Comparison of ENCODE assay signal across 8 mouse cellular contexts in the genomic region with DNA sequence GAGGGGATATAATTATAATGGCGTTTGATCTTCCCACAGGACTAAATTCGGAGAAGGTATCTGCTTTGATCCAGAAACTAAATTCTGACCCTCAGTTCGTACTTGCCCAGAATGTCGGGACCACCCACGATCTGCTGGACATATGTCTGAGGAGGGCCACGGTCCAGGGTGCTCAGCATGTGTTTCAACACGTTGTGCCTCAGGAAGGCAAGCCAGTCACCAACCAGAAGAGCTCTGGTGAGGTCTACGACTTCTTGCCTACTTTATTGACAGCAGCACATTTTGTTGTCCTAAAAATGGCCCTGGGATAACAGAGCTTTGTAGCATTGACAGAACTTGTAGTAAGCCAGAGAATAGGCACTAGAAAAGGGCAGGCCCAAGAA. TPM values are rescaled to one million over a fixed set of nuclear protein-coding genes. Genes with fewer than 3 reads are reported as not detected.
DNase-seq lines count a peak whose midpoint lies in the region; ATAC-seq and TF ChIP-seq lines count a peak whose summit lies in the region.

No protein-coding gene starts in this region.

- peak overlapping the region; percentile 83 for H3K9ac ChIP-seq in kidney, embryonic 16.5 days (replicated peaks; ENCODE audit: low read length)
- peak overlapping the region; percentile 93 for H3K9ac ChIP-seq in ES-E14 (ENCODE audit: insufficient read depth, low read depth, low read length, poor library complexity, severe bottlenecking)
- H3K9ac ChIP-seq in hindbrain, embryonic 13.5 days = peak overlapping the region; percentile 85

- H3K4me1 ChIP-seq in kidney, embryonic 16.5 days (ENCODE audit: insufficient read depth, low read length) = peaks cover 15% of the 10 kb centered on the region
- H3K4me1 ChIP-seq in ES-E14 (ENCODE audit: control insufficient read depth in 2 of 2, insufficient read depth in 2 of 2, low read length in 2 of 2, poor library complexity in 1 of 2) = no peaks in the 10 kb centered on the region; a peak in 1 of 4 replicates
- H3K4me1 ChIP-seq in hindbrain, embryonic 13.5 days (replicated peaks) = peaks cover 14% of the 10 kb centered on the region

- no peaks in the 10 kb centered on the region for H3K9me3 ChIP-seq in kidney, embryonic 16.5 days (ENCODE audit: low read length)
- H3K9me3 ChIP-seq in ES-E14 (ENCODE audit: control insufficient read depth, insufficient read depth, low read depth, low read length) = no peaks in the 10 kb centered on the region
- no peaks in the 10 kb centered on the region for H3K9me3 ChIP-seq in hindbrain, embryonic 13.5 days

- peak overlapping the region; percentile 96 for H3K4me3 ChIP-seq in kidney, embryonic 16.5 days (ENCODE audit: low read length)
- H3K4me3 ChIP-seq in ES-E14 (ENCODE audit: insufficient read depth in 1 of 2, low read depth in 1 of 2, low read length in 2 of 2, poor library complexity in 1 of 2, severe bottlenecking in 1 of 2) = peak overlapping the region; percentile 80 to 88
- H3K4me3 ChIP-seq in hindbrain, embryonic 13.5 days = peak overlapping the region; percentile 73

- peaks cover 5% of the 10 kb centered on the region for H3K36me3 ChIP-seq in kidney, embryonic 16.5 days (ENCODE audit: insufficient read depth, low read length)
- H3K36me3 ChIP-seq in ES-E14 (ENCODE audit: control insufficient read depth, insufficient read depth, low read length, poor library complexity, severe bottlenecking) = peaks cover 2% of the 10 kb centered on the region
- peaks cover 9% of the 10 kb centered on the region for H3K36me3 ChIP-seq in hindbrain, embryonic 13.5 days

- ATAC-seq in kidney, embryonic 16.5 days (ENCODE audit: low FRiP score, low TSS enrichment) = peak; percentile 40; the same call in 1 of the 2 replicates
- ATAC-seq in hindbrain, embryonic 13.5 days (ENCODE audit: low FRiP score) = peak; percentile 13; the same call in 1 of the 2 replicates

- in situ Hi-C loops in ES-E14 (cut with MboI; ENCODE audit: low sequenced_read_pairs in 2 of 2, unreplicated experiment in 2 of 2) = no loop called here

- no peaks in the 10 kb centered on the region for H3K27me3 ChIP-seq in kidney, embryonic 16.5 days (ENCODE audit: insufficient read depth, low read length)
- H3K27me3 ChIP-seq in hindbrain, embryonic 13.5 days = no peaks in the 10 kb centered on the region

- WGBS in kidney, embryonic 16.5 days = under 1% methylated on average over 8 of the region's 8 CpGs
- WGBS in hindbrain, embryonic 13.5 days = 5% methylated on average over 8 of the region's 8 CpGs

- H3K4me2 ChIP-seq in kidney, embryonic 16.5 days (replicated peaks; ENCODE audit: low read depth, low read length) = peak overlapping the region; percentile 93
- H3K4me2 ChIP-seq in hindbrain, embryonic 13.5 days = peak overlapping the region; percentile 86

- DNase-seq in kidney, postnatal 25 days = no peak
- no peak for DNase-seq in ES-E14 (ENCODE audit: low read depth, low spot score)
- peak; percentile 34 to 36 for DNase-seq in cerebellum, postnatal 36 days
- DNase-seq in mesoderm, embryonic 11.5 days (ENCODE audit: low read depth, low spot score) = peak; percentile 30
- DNase-seq in Muller cell, postnatal 12 days (ENCODE audit: inconsistent ontology term) = no peak
- DNase-seq in ovary, postnatal 36 days (ENCODE audit: low spot score) = no peak

- peak overlapping the region; percentile 90; the same call in 1 of the 2 replicates for H3K27ac ChIP-seq in kidney, embryonic 16.5 days (ENCODE audit: low read length)
- H3K27ac ChIP-seq in ES-E14 (ENCODE audit: insufficient read depth, low read depth, low read length, poor library complexity, severe bottlenecking) = no peak overlapping the region
- H3K27ac ChIP-seq in hindbrain, embryonic 13.5 days = 0 out of 2 replicates have a peak overlapping the region, but pooled peaks have one; percentile 85

TF ChIP-seq in ES-E14, 5 proteins besides CTCF, POLR2A, EP300 and RAD21:
- TF ChIP-seq MAFK (IDR thresholded peaks at IDR 0.05; ENCODE audit: insufficient read depth, low read depth, low read length) = no peak
- TF ChIP-seq HCFC1 (IDR thresholded peaks at IDR 0.05; ENCODE audit: borderline replicate concordance, insufficient read depth, low read length) = no peak

RNA-seq across cellular contexts. Expression of a gene that starts 21.6 kb away (rescaled TPM):
- 190 and 196 TPM in 2 replicates for polyA plus RNA-seq in kidney, embryonic 16.5 days (2015; fragmentation: Nextera tagmentation; extraction: Ambion mirVana)
- 72.0 and 98.8 TPM in 2 replicates for total RNA-seq in ES-E14 (2012; rRNA removed)
- polyA plus RNA-seq in hindbrain, embryonic 13.5 days (2015; fragmentation: Nextera tagmentation; extraction: Ambion mirVana) = 149 and 155 TPM in 2 replicates

RNA-seq across cellular contexts. Expression of a gene that starts 44.2 kb away (rescaled TPM):
- 3.2 and 4.1 TPM in 2 replicates for polyA plus RNA-seq in kidney, embryonic 16.5 days (2015; fragmentation: Nextera tagmentation; extraction: Ambion mirVana)
- total RNA-seq in ES-E14 (2012; rRNA removed) = not detected in 2 replicates
- not detected in 2 replicates for polyA plus RNA-seq in hindbrain, embryonic 13.5 days (2015; fragmentation: Nextera tagmentation; extraction: Ambion mirVana)

RNA-seq across cellular contexts. Expression of a gene that starts 52.2 kb away (rescaled TPM):
- polyA plus RNA-seq in kidney, embryonic 16.5 days (2015; fragmentation: Nextera tagmentation; extraction: Ambion mirVana) = 2.8 and 3.6 TPM in 2 replicates
- total RNA-seq in ES-E14 (2012; rRNA removed) = 0.37 and 0.54 TPM in 2 replicates
- polyA plus RNA-seq in hindbrain, embryonic 13.5 days (2015; fragmentation: Nextera tagmentation; extraction: Ambion mirVana) = 4.7 and 10.5 TPM in 2 replicates

Comparison
In these comparisons a context has a peak if more than half of its experiments do, and no peak if none do; other contexts are left out.
1. DNase-seq: peak in cerebellum, postnatal 36 days (2 of 2) and mesoderm, embryonic 11.5 days (single experiment); none in kidney, postnatal 25 days (0 of 2), ES-E14 (single experiment), Muller cell, postnatal 12 days (single experiment) and ovary, postnatal 36 days (single experiment).
2. Peak in every context shown above with its lines, with median percentiles within 50 percentile points of each other: H3K4me3 ChIP-seq and H3K9ac ChIP-seq.